Mouse (Mus musculus) liver, postnatal 0 days (tissue): ENCODE data around the gene Eepd1. TPM values are rescaled to one million over a fixed set of nuclear protein-coding genes. Genes with fewer than 3 reads are reported as not detected.

Experiments used
- ATAC-seq: fragments of 200-750 bp; cut with Nextera tagmentation; 2 replicates; pipeline ENCODE4 v1.8.0; 2017; ENCODE audit warnings: mild to moderate bottlenecking, moderate library complexity
- DNase-seq: peaks from one replicate; pipeline ENCODE4 v3.0.0-alpha.2; 2016
- H3K27ac ChIP-seq: fragments of 300-500 bp; sonication (generic); 2 replicates; pipeline ENCODE4 v1.5.1; 2014; ENCODE audit warnings: antibody characterized with exemption, moderate library complexity, mild to moderate bottlenecking, low read depth
- H3K27me3 ChIP-seq: fragments of 300-500 bp; sonication (generic); 2 replicates; pipeline ENCODE4 v1.6.1; 2014; ENCODE audit warnings: low read length, control low read depth, mixed read lengths; ENCODE audit not compliant: insufficient read depth
- H3K36me3 ChIP-seq: fragments of 300-500 bp; sonication (generic); replicated peaks from 2 replicates; pipeline ENCODE4 v1.6.1; 2014; ENCODE audit warnings: mild to moderate bottlenecking, control low read depth, low read length, moderate library complexity, mixed read lengths; ENCODE audit not compliant: insufficient read depth
- H3K4me1 ChIP-seq: fragments of 300-500 bp; sonication (generic); 2 replicates; pipeline ENCODE4 v1.6.1; 2014; ENCODE audit warnings: antibody characterized with exemption, mild to moderate bottlenecking, control low read depth; ENCODE audit not compliant: insufficient read depth
- H3K4me2 ChIP-seq: fragments of 300-500 bp; sonication (generic); 2 replicates; pipeline ENCODE4 v1.6.1; 2014; ENCODE audit warnings: low read depth, mild to moderate bottlenecking, low read length, moderate library complexity, mixed read lengths
- H3K4me3 ChIP-seq: fragments of 300-500 bp; sonication (generic); 2 replicates; pipeline ENCODE4 v1.5.1; 2014; ENCODE audit warnings: low read depth, low read length
- H3K9ac ChIP-seq: fragments of 300-500 bp; sonication (generic); replicated peaks from 2 replicates; pipeline ENCODE4 v1.6.1; 2014; ENCODE audit warnings: mild to moderate bottlenecking, moderate library complexity
- H3K9me3 ChIP-seq: fragments of 300-500 bp; sonication (generic); 2 replicates; pipeline ENCODE4 v1.6.1; 2016; ENCODE audit warnings: mild to moderate bottlenecking, control low read depth, low read length, mixed read lengths
- CTCF ChIP-seq: sonication (generic); IDR thresholded peaks from 2 replicates; pipeline ENCODE4 v1.5.1; 2016; ENCODE audit warnings: antibody characterized with exemption, low read depth
- EP300 ChIP-seq: IDR thresholded peaks from 2 replicates; pipeline ENCODE4 v1.6.1; 2016; ENCODE audit warnings: antibody characterized with exemption, low read depth, mild to moderate bottlenecking
- WGBS: fragments of 180-500 bp; shearing (Covaris S2); extraction: QIAGEN DNeasy Blood & Tissue Kit; methylation state at CpG from one replicate; pipeline ENCODE4 v1.1.7; 2014; ENCODE audit not compliant: insufficient replicate concordance; 5-methylcytosine and 5-hydroxymethylcytosine counted together
- polyA plus RNA-seq: library from polyadenylated mRNA; unstranded; fragments of >200 nt; fragmentation: Nextera tagmentation; extraction: Ambion mirVana; gene quantifications from 2 replicates; pipeline ENCODE4 v1.2.1, GENCODE M21; 2015

Eepd1 gene
- polyA plus RNA-seq, 1 experiment from 2014 or later = 7.6 TPM

- Histone ChIP-seq H3K4me3 (no peak overlapping the region), H3K27ac (no peak overlapping the region), H3K9ac (no peak overlapping the region), H3K27me3 (no peaks in the 10 kb centered on the region), H3K4me2 (no peak overlapping the region), H3K9me3 (no peaks in the 10 kb centered on the region), H3K4me1 (peaks cover 15% of the 10 kb centered on the region), H3K36me3 (no peaks in the 10 kb centered on the region)
- ATAC-seq (no peak), DNase-seq (no peak)
- WGBS = 67% methylated on average over 3 of the region's 3 CpGs
- TF ChIP-seq EP300 = no peak
- no peak for TF ChIP-seq CTCF
These were observed 87.4 kb downstream of the Eepd1 start for GRCm38 (mm10) chr9:25568783-25569182.

- Histone ChIP-seq H3K36me3 (no peaks in the 10 kb centered on the region), H3K27ac (peak overlapping the region; percentile 77), H3K4me1 (peaks cover 15% of the 10 kb centered on the region), H3K27me3 (no peaks in the 10 kb centered on the region), H3K9me3 (no peaks in the 10 kb centered on the region), H3K4me2 (peak overlapping the region; percentile 7; the same call in 1 of the 2 replicates), H3K4me3 (no peak overlapping the region), H3K9ac (no peak overlapping the region)
- WGBS = 72% methylated on average over 7 of the region's 7 CpGs
- TF ChIP-seq CTCF (no peak), EP300 (no peak)
- no peak for DNase-seq
- ATAC-seq = peak; percentile 40
These were observed 88.7 kb downstream of the Eepd1 start for GRCm38 (mm10) chr9:25570011-25570410.

- 52% methylated on average over 9 of the region's 9 CpGs for WGBS
- TF ChIP-seq CTCF (no peak), EP300 (peak; percentile 67; the same call in 1 of the 2 replicates)
- Histone ChIP-seq H3K27ac (peak overlapping the region; percentile 77), H3K4me1 (peaks cover 15% of the 10 kb centered on the region), H3K9ac (no peak overlapping the region), H3K4me3 (no peak overlapping the region), H3K4me2 (peak overlapping the region; percentile 7; the same call in 1 of the 2 replicates), H3K36me3 (no peaks in the 10 kb centered on the region), H3K9me3 (no peaks in the 10 kb centered on the region), H3K27me3 (no peaks in the 10 kb centered on the region)
- DNase-seq (peak; percentile 67), ATAC-seq (peak; percentile 96)
These were observed 89.1 kb downstream of the Eepd1 start for GRCm38 (mm10) chr9:25570436-25570835.

- H3K27me3 ChIP-seq = no peaks in the 10 kb centered on the region
- ATAC-seq = peak; percentile 44
- H3K36me3 ChIP-seq = no peaks in the 10 kb centered on the region
- H3K4me2 ChIP-seq = no peak overlapping the region
- peaks cover 15% of the 10 kb centered on the region for H3K4me1 ChIP-seq
- no peak overlapping the region for H3K4me3 ChIP-seq
- peak overlapping the region; percentile 77 for H3K27ac ChIP-seq
- DNase-seq = no peak
- no peak overlapping the region for H3K9ac ChIP-seq
- TF ChIP-seq EP300 (no peak), CTCF (no peak)
- no peaks in the 10 kb centered on the region for H3K9me3 ChIP-seq
- 39% methylated on average over 2 of the region's 2 CpGs for WGBS
These were observed 90.0 kb downstream of the Eepd1 start for GRCm38 (mm10) chr9:25571381-25571780.

GRCm38 (mm10) chr9:25573753-25574152, 92.4 kb downstream of the Eepd1 start:
- no peak for ATAC-seq
- Histone ChIP-seq H3K9me3 (no peaks in the 10 kb centered on the region), H3K27me3 (no peaks in the 10 kb centered on the region), H3K9ac (no peak overlapping the region), H3K36me3 (no peaks in the 10 kb centered on the region), H3K4me3 (no peak overlapping the region), H3K4me2 (no peak overlapping the region), H3K27ac (no peak overlapping the region), H3K4me1 (peaks cover 21% of the 10 kb centered on the region)
- WGBS = 50% methylated on average over 7 of the region's 7 CpGs
- DNase-seq = no peak
- no peak for TF ChIP-seq CTCF
- TF ChIP-seq EP300 = no peak

GRCm38 (mm10) chr9:25574186-25574585, 92.8 kb downstream of the Eepd1 start:
- ATAC-seq (no peak), DNase-seq (no peak)
- H3K27me3 ChIP-seq = no peaks in the 10 kb centered on the region
- no peak overlapping the region for H3K4me2 ChIP-seq
- WGBS = 77% methylated on average over 4 of the region's 4 CpGs
- H3K4me1 ChIP-seq = peaks cover 25% of the 10 kb centered on the region
- no peak overlapping the region for H3K9ac ChIP-seq
- H3K9me3 ChIP-seq = no peaks in the 10 kb centered on the region
- no peak overlapping the region for H3K27ac ChIP-seq
- H3K4me3 ChIP-seq = no peak overlapping the region
- no peaks in the 10 kb centered on the region for H3K36me3 ChIP-seq
- no peak for TF ChIP-seq CTCF
- TF ChIP-seq EP300 = no peak
